Comparison of ENCODE assay signal across 8 mouse cellular contexts in genomic region chr4:117483931-117484255, GRCm38 (mm10). TPM values are rescaled to one million over a fixed set of nuclear protein-coding genes. Genes with fewer than 3 reads are reported as not detected.
A peak's percentile ranks its signal among the peaks of the same experiment; 100 is the strongest.
DNase-seq lines count a peak whose midpoint lies in the region; ATAC-seq lines count a peak whose summit lies in the region.

No protein-coding gene starts in this region.

- peaks cover 60% of the 10 kb centered on the region for H3K4me1 ChIP-seq in erythroblast, embryonic 14.5 days (ENCODE audit: control insufficient read depth)

- ATAC-seq in erythroblast, adult 5-6 weeks (replicated peaks; ENCODE audit: low FRiP score, poor library complexity, severe bottlenecking): no peak
- no peak for ATAC-seq in megakaryocyte-erythroid progenitor cell, adult 5-6 weeks (replicated peaks; ENCODE audit: low FRiP score, low TSS enrichment, poor library complexity, severe bottlenecking)

- DNase-seq in adrenal gland, postnatal 10 days: peak; percentile 78
- DNase-seq in gastrocnemius, postnatal 25 days: peak; percentile 55
- peak; percentile 48 for DNase-seq in kidney, adult 18-20 months
- DNase-seq in lung, postnatal 36 days: peak; percentile 31
- DNase-seq in testis, postnatal 10 days (ENCODE audit: low spot score): peak; percentile 59

- H3K9me3 ChIP-seq in erythroblast, embryonic 14.5 days (ENCODE audit: control insufficient read depth, low read length): no peaks in the 10 kb centered on the region

- peaks cover 49% of the 10 kb centered on the region for H3K27me3 ChIP-seq in erythroblast, embryonic 14.5 days (ENCODE audit: control insufficient read depth)

- H3K4me3 ChIP-seq in erythroblast, embryonic 14.5 days (replicated peaks): peak overlapping the region; percentile 66

- H3K36me3 ChIP-seq in erythroblast, embryonic 14.5 days (ENCODE audit: control insufficient read depth): no peaks in the 10 kb centered on the region

RNA-seq across cellular contexts. Expression of gene Rnf220, which starts 13.0 kb away (rescaled TPM):
- 5.1 and 5.2 TPM in 2 replicates for polyA plus RNA-seq in erythroblast, embryonic 14.5 days (2012)
- 6.3 and 19.0 TPM in 2 replicates for total RNA-seq in erythroblast, adult 5-6 weeks (2015; ENCODE audit: low replicate concordance)
- total RNA-seq in erythroblast, adult 5-6 weeks (2017; ENCODE audit: low replicate concordance): 19.5 and 22.1 TPM in 2 replicates
- total RNA-seq in adrenal gland, postnatal 10 days (2021): 10 to 100 TPM; 67.8 to 72.4 TPM
- total RNA-seq in gastrocnemius, postnatal 25 days (2021): 10 to 100 TPM; 48.0 to 49.1 TPM
- 107 and 145 TPM in 2 replicates for total RNA-seq in megakaryocyte-erythroid progenitor cell, adult 5-6 weeks (2014; fragmentation: Nextera tagmentation)
- total RNA-seq in megakaryocyte-erythroid progenitor cell, adult 5-6 weeks (2017): 73.2 and 84.1 TPM in 2 replicates
